32 mouse cellular contexts compared by ENCODE assay signal in genomic region chr5:73627991-73628390, GRCm38 (mm10). TPM values are rescaled to one million over a fixed set of nuclear protein-coding genes. Genes with fewer than 3 reads are reported as not detected.
"Had no signal": no experiment of that assay in that cellular context is flagged by ENCODE, and none has a peak within 500 bp of the region (broad histone marks: within the 10 kb centered on the region; RNA-seq: fewer than 3 reads in every experiment).

No protein-coding gene starts in this region.

- DNase-seq: gastrocnemius, adult 2 months; gastrocnemius, postnatal 10 days; gastrocnemius, postnatal 25 days; heart, postnatal 10 days; heart, postnatal 4 days; kidney, adult 18-20 months; kidney, adult 8-10 months; kidney, postnatal 10 days; kidney, postnatal 25 days; kidney, postnatal 4 days; layer of hippocampus, postnatal 36 days; left cerebral cortex, postnatal 4 days had no signal

- H3K4me3 ChIP-seq: gastrocnemius, adult 2 months; heart, embryonic 12.5 days; hindbrain, embryonic 10.5 days; hindbrain, embryonic 12.5 days; layer of hippocampus, adult 2 months; limb, embryonic 13.5 days; limb, embryonic 15.5 days; liver, embryonic 12.5 days had no signal

- H3K4me1 ChIP-seq: limb, embryonic 13.5 days; limb, embryonic 15.5 days had no signal

- H3K9me3 ChIP-seq: heart, embryonic 12.5 days; hindbrain, embryonic 10.5 days; hindbrain, embryonic 12.5 days; limb, embryonic 13.5 days; limb, embryonic 15.5 days; liver, embryonic 12.5 days had no signal

- H3K9ac ChIP-seq: heart, embryonic 12.5 days; hindbrain, embryonic 12.5 days; hindbrain, embryonic 14.5 days; limb, embryonic 13.5 days; limb, embryonic 15.5 days; liver, embryonic 12.5 days; liver, embryonic 14.5 days had no signal

- H3K27me3 ChIP-seq: heart, embryonic 12.5 days; hindbrain, embryonic 12.5 days; limb, embryonic 13.5 days; limb, embryonic 15.5 days; liver, embryonic 12.5 days had no signal

- H3K27ac ChIP-seq: gastrocnemius, adult 2 months; hindbrain, embryonic 10.5 days; hindbrain, embryonic 12.5 days; hindbrain, embryonic 14.5 days; layer of hippocampus, adult 2 months; limb, embryonic 13.5 days; limb, embryonic 15.5 days; liver, embryonic 12.5 days; liver, embryonic 14.5 days had no signal

- H3K36me3 ChIP-seq: heart, embryonic 12.5 days; hindbrain, embryonic 10.5 days; hindbrain, embryonic 12.5 days; limb, embryonic 15.5 days; liver, embryonic 12.5 days had no signal

RNA-seq across cellular contexts. Expression of gene Lrrc66, which starts 4.3 kb away (rescaled TPM):
- total RNA-seq: gastrocnemius, adult 2 months; gastrocnemius, postnatal 10 days; gastrocnemius, postnatal 25 days; heart, postnatal 10 days; layer of hippocampus, adult 2 months; layer of hippocampus, postnatal 36 days; left cerebral cortex, adult 18-20 months; left cerebral cortex, adult 8-10 months; left cerebral cortex, postnatal 10 days; left cerebral cortex, postnatal 25 days; liver, adult 2 months had no signal
- polyA plus RNA-seq: heart, embryonic 12.5 days; hindbrain, embryonic 10.5 days; hindbrain, embryonic 12.5 days; hindbrain, embryonic 14.5 days; hindbrain, embryonic 16.5 days; kidney, embryonic 14.5 days; limb, embryonic 11.5 days; limb, embryonic 13.5 days; liver, adult 2 months had no signal

RNA-seq across cellular contexts. Expression of gene Spata18, which starts 23.2 kb away (rescaled TPM):
- total RNA-seq: gastrocnemius, adult 2 months; gastrocnemius, postnatal 25 days; granulocyte monocyte progenitor cell, adult 5-6 weeks; liver, adult 2 months had no signal
- polyA plus RNA-seq: frontal cortex, adult 2 months; inflammation-experienced regulatory T-cells, adult 6 months; liver, adult 2 months; liver, embryonic 12.5 days; liver, embryonic 14.5 days had no signal
